In genomic region chr10:79986232-79986878, GRCm38 (mm10) we compare ENCODE assay signal across 8 mouse cellular contexts. TPM values are rescaled to one million over a fixed set of nuclear protein-coding genes. Genes with fewer than 3 reads are reported as not detected.
DNase-seq lines count a peak whose midpoint lies in the region; ATAC-seq lines count a peak whose summit lies in the region.

No protein-coding gene starts in this region.

- peak overlapping the region; percentile 96; the same call in 1 of the 2 replicates for H3K27ac ChIP-seq in forebrain, embryonic 13.5 days
- peak overlapping the region; percentile 94 for H3K27ac ChIP-seq in hindbrain, embryonic 16.5 days (ENCODE audit: low read depth, low read length)

- peaks cover 48% of the 10 kb centered on the region for H3K27me3 ChIP-seq in forebrain, embryonic 13.5 days
- peaks cover 24% of the 10 kb centered on the region for H3K27me3 ChIP-seq in hindbrain, embryonic 16.5 days (replicated peaks; ENCODE audit: control insufficient read depth, insufficient read depth, low read length)

- H3K9me3 ChIP-seq in forebrain, embryonic 13.5 days (replicated peaks) = peaks cover 7% of the 10 kb centered on the region
- H3K9me3 ChIP-seq in hindbrain, embryonic 16.5 days (ENCODE audit: control insufficient read depth, low read length) = peaks cover 3% of the 10 kb centered on the region; the same call in 1 of the 2 replicates

- peak; percentile 43 to 58 for DNase-seq in cerebellum, adult 18-20 months
- no peak for DNase-seq in cerebellum, postnatal 4 days (ENCODE audit: low spot score in 2 of 2)
- peak; percentile 83 for DNase-seq in adrenal gland, postnatal 14 days
- peak; percentile 73 for DNase-seq in lung, postnatal 14 days
- no peak for DNase-seq in ovary, adult 18-20 months (ENCODE audit: low spot score)
- DNase-seq in left cerebral cortex, postnatal 36 days (ENCODE audit: low spot score in 2 of 2) = no peak

- H3K4me2 ChIP-seq in forebrain, embryonic 13.5 days = peak overlapping the region; percentile 86
- H3K4me2 ChIP-seq in hindbrain, embryonic 16.5 days (ENCODE audit: low read length) = peak overlapping the region; percentile 98

- no peaks in the 10 kb centered on the region for H3K36me3 ChIP-seq in forebrain, embryonic 13.5 days (ENCODE audit: poor library complexity, severe bottlenecking)
- no peaks in the 10 kb centered on the region for H3K36me3 ChIP-seq in hindbrain, embryonic 16.5 days (ENCODE audit: control insufficient read depth, insufficient read depth, low read length)

- no peak for ATAC-seq in forebrain, embryonic 13.5 days
- no peak for ATAC-seq in hindbrain, embryonic 16.5 days

- intact Hi-C loops in left cerebral cortex, postnatal 36 days (cut with DNase I) = no loop called here

- peak overlapping the region; percentile 90 for H3K9ac ChIP-seq in forebrain, embryonic 13.5 days
- H3K9ac ChIP-seq in hindbrain, embryonic 16.5 days (ENCODE audit: low read depth, low read length) = peak overlapping the region; percentile 93

- 45% methylated on average over 6 of the region's 6 CpGs for WGBS in forebrain, embryonic 13.5 days
- WGBS in hindbrain, embryonic 16.5 days = 43% methylated on average over 6 of the region's 6 CpGs

- H3K4me1 ChIP-seq in forebrain, embryonic 13.5 days = peaks cover 42% of the 10 kb centered on the region
- peaks cover 27% of the 10 kb centered on the region for H3K4me1 ChIP-seq in hindbrain, embryonic 16.5 days (ENCODE audit: control insufficient read depth, insufficient read depth, low read depth, low read length)

- H3K4me3 ChIP-seq in forebrain, embryonic 13.5 days = peak overlapping the region; percentile 80
- H3K4me3 ChIP-seq in hindbrain, embryonic 16.5 days (ENCODE audit: low read length) = peak overlapping the region; percentile 80

RNA-seq across cellular contexts. Expression of gene Cnn2, which starts 2.0 kb away (rescaled TPM):
- total RNA-seq in adrenal gland, postnatal 14 days (2021) = 40.2 and 55.9 TPM in 2 replicates
- 30.0 and 32.2 TPM in 2 replicates for polyA plus RNA-seq in forebrain, embryonic 13.5 days (2015; fragmentation: Nextera tagmentation; extraction: Ambion mirVana)
- polyA plus RNA-seq in hindbrain, embryonic 16.5 days (2015; fragmentation: Nextera tagmentation; extraction: Ambion mirVana) = 30.5 and 38.9 TPM in 2 replicates
- total RNA-seq in left cerebral cortex, postnatal 36 days (2021) = 1 to 10 TPM; 4.7 to 7.6 TPM

RNA-seq across cellular contexts. Expression of gene Tmem259, which starts 2.2 kb away (rescaled TPM):
- 141 and 157 TPM in 2 replicates for total RNA-seq in adrenal gland, postnatal 14 days (2021)
- 11.2 and 12.0 TPM in 2 replicates for polyA plus RNA-seq in forebrain, embryonic 13.5 days (2015; fragmentation: Nextera tagmentation; extraction: Ambion mirVana)
- polyA plus RNA-seq in hindbrain, embryonic 16.5 days (2015; fragmentation: Nextera tagmentation; extraction: Ambion mirVana) = 11.7 and 17.4 TPM in 2 replicates
- 100 to 1,000 TPM; 122 TPM for total RNA-seq in left cerebral cortex, postnatal 36 days (2021)

RNA-seq across cellular contexts. Expression of gene Abca7, which starts 9.9 kb away (rescaled TPM):
- 18.7 and 20.7 TPM in 2 replicates for total RNA-seq in adrenal gland, postnatal 14 days (2021)
- polyA plus RNA-seq in forebrain, embryonic 13.5 days (2015; fragmentation: Nextera tagmentation; extraction: Ambion mirVana) = 3.1 and 3.9 TPM in 2 replicates
- polyA plus RNA-seq in hindbrain, embryonic 16.5 days (2015; fragmentation: Nextera tagmentation; extraction: Ambion mirVana) = 4.2 and 5.1 TPM in 2 replicates
- 10 to 100 TPM; 10.3 to 13.0 TPM for total RNA-seq in left cerebral cortex, postnatal 36 days (2021)

RNA-seq across cellular contexts. Expression of gene Grin3b, which starts 15.8 kb away (rescaled TPM):
- total RNA-seq in adrenal gland, postnatal 14 days (2021) = not detected in 2 replicates
- polyA plus RNA-seq in forebrain, embryonic 13.5 days (2015; fragmentation: Nextera tagmentation; extraction: Ambion mirVana) = 0.38 and 0.57 TPM in 2 replicates
- 0.45 and 0.46 TPM in 2 replicates for polyA plus RNA-seq in hindbrain, embryonic 16.5 days (2015; fragmentation: Nextera tagmentation; extraction: Ambion mirVana)
- total RNA-seq in left cerebral cortex, postnatal 36 days (2021) = under 1 TPM in 1 of 2 experiments, not detected in 1; 0.10 TPM

RNA-seq across cellular contexts. Expression of gene Wdr18, which starts 26.4 kb away (rescaled TPM):
- 30.3 and 36.6 TPM in 2 replicates for total RNA-seq in adrenal gland, postnatal 14 days (2021)
- polyA plus RNA-seq in forebrain, embryonic 13.5 days (2015; fragmentation: Nextera tagmentation; extraction: Ambion mirVana) = 80.2 and 94.8 TPM in 2 replicates
- 97.7 and 102 TPM in 2 replicates for polyA plus RNA-seq in hindbrain, embryonic 16.5 days (2015; fragmentation: Nextera tagmentation; extraction: Ambion mirVana)
- 10 to 100 TPM; 44.2 to 46.3 TPM for total RNA-seq in left cerebral cortex, postnatal 36 days (2021)

Comparison
In these comparisons a context has a peak if more than half of its experiments do, and no peak if none do; other contexts are left out.
1. DNase-seq: peak in cerebellum, adult 18-20 months (2 of 2), adrenal gland, postnatal 14 days (single experiment) and lung, postnatal 14 days (single experiment); none in cerebellum, postnatal 4 days (0 of 2), ovary, adult 18-20 months (single experiment) and left cerebral cortex, postnatal 36 days (0 of 2).